Mouse (Mus musculus) C2C12 (cell line): ENCODE results near the gene Gm21188.
"Not testable (repeated sequence)": the region's sequence is repeated elsewhere in the genome, so short reads cannot be mapped to it uniquely, and the experiment has no call there.

Experiments used
- CTCF ChIP-seq: IDR thresholded peaks from one replicate; pipeline ENCODE4 v1.5.1; 2011; ENCODE audit not compliant: control insufficient read depth, insufficient read depth, insufficient read length
- MAX ChIP-seq: IDR thresholded peaks from one replicate; pipeline ENCODE4 v1.6.1; 2011; ENCODE audit warnings: mild to moderate bottlenecking, control low read depth
- MYOD1 ChIP-seq: IDR thresholded peaks from one replicate; pipeline ENCODE4 v1.6.1; 2011; ENCODE audit warnings: low read depth; ENCODE audit not compliant: control insufficient read depth, insufficient read length
- MYOG ChIP-seq: IDR thresholded peaks from one replicate; pipeline ENCODE4 v1.6.1; 2011; ENCODE audit not compliant: control insufficient read depth, insufficient read length; ENCODE audit errors: extremely low read depth

GRCm38 (mm10) chr13:120015348-120016007 is 36.5 kb downstream of the Gm21188 start:
- not testable (repeated sequence) for TF ChIP-seq CTCF, MYOD1, MAX, MYOG
